Mouse (Mus musculus) induced T-regulatory cell, adult 2 months (primary cell): Measurements from ENCODE around the gene Nr2c2.

ENCODE experiments used
- DNase-seq: peaks from one replicate; pipeline ENCODE4 v3.0.0-alpha.2; 2012; ENCODE audit warnings: low read depth

Nr2c2 gene

GRCm38 (mm10) chr6:92126861-92127468, 35.8 kb downstream of the Nr2c2 start:
- no peak for DNase-seq

GRCm38 (mm10) chr6:92131456-92131855, 40.3 kb downstream of the Nr2c2 start:
- peak; percentile 16 for DNase-seq

- DNase-seq, result peak; percentile 44
Measured at GRCm38 (mm10) chr6:92132021-92132911, 41.1 kb downstream of the Nr2c2 start.

GRCm38 (mm10) chr6:92133617-92134016, 42.4 kb downstream of the Nr2c2 start:
- no peak for DNase-seq

GRCm38 (mm10) chr6:92136356-92136755, 45.2 kb downstream of the Nr2c2 start:
- DNase-seq, result no peak

GRCm38 (mm10) chr6:92145881-92146280, 54.7 kb downstream of the Nr2c2 start:
- DNase-seq, result no peak

- no peak for DNase-seq
Measured at GRCm38 (mm10) chr6:92153774-92154173, 62.6 kb downstream of the Nr2c2 start.

- no peak for DNase-seq
Measured at GRCm38 (mm10) chr6:92158801-92159200, 67.6 kb downstream of the Nr2c2 start.

GRCm38 (mm10) chr6:92162724-92163123, 71.5 kb downstream of the Nr2c2 start:
- no peak for DNase-seq

- no peak for DNase-seq
Measured at GRCm38 (mm10) chr6:92176450-92176849, 85.3 kb downstream of the Nr2c2 start.

- DNase-seq, result peak; percentile 66
Measured at GRCm38 (mm10) chr6:92183621-92184131, 92.5 kb downstream of the Nr2c2 start, which contains the start of gene Mrps25. Gene Mrps25 (minus strand): TSS chr6:92184033.

- DNase-seq, result no peak
Measured at GRCm38 (mm10) chr6:92184178-92184577, 93.0 kb downstream of the Nr2c2 start.

GRCm38 (mm10) chr6:92199414-92199813, 108.2 kb downstream of the Nr2c2 start:
- DNase-seq, result no peak

- DNase-seq, result no peak
Measured at GRCm38 (mm10) chr6:92214055-92214772, 123.0 kb downstream of the Nr2c2 start.

- DNase-seq, result peak; percentile 96
Measured at GRCm38 (mm10) chr6:92214773-92215449, 123.7 kb downstream of the Nr2c2 start, which contains the start of gene Rbsn. Gene Rbsn (minus strand): TSS chr6:92214925.

GRCm38 (mm10) chr6:92219445-92219844, 128.3 kb downstream of the Nr2c2 start:
- peak; percentile 39 for DNase-seq

- DNase-seq, result no peak
Measured at GRCm38 (mm10) chr6:92221604-92222003, 130.4 kb downstream of the Nr2c2 start.

- no peak for DNase-seq
Measured at GRCm38 (mm10) chr6:92222021-92222420, 130.8 kb downstream of the Nr2c2 start.
